Mouse (Mus musculus): ENCODE data around the gene Tagap.

- TF ChIP-seq CTCF (IDR thresholded peaks at IDR 0.05; ENCODE audit: control insufficient read depth, insufficient read depth, insufficient read length) (no peak), MYOG (IDR thresholded peaks at IDR 0.05; ENCODE audit: control insufficient read depth, extremely low read depth, insufficient read length) (no peak), USF1 (IDR thresholded peaks at IDR 0.05; ENCODE audit: low read depth) (no peak), MYOD1 (IDR thresholded peaks at IDR 0.05; ENCODE audit: control insufficient read depth, insufficient read length, low read depth) (no peak), FOSL1 (IDR thresholded peaks at IDR 0.05; ENCODE audit: insufficient read depth, low read length, poor library complexity, severe bottlenecking) (no peak), CEBPB (IDR thresholded peaks at IDR 0.05; ENCODE audit: low read depth) (no peak), MAX (IDR thresholded peaks at IDR 0.05) (no peak)
Measured at GRCm38 (mm10) chr17:7887071-7887815, 38.6 kb upstream of the Tagap start.

Measured in C2C12 (cell line).